Mouse (Mus musculus) CD8-positive naive resting alpha-beta T cell, adult 2 months (primary cell): ENCODE measurements around the gene Gpr153.
A peak's percentile ranks its signal among the peaks of the same experiment; 100 is the strongest.

ENCODE experiments used
- DNase-seq, 2 experiments: peaks; one replicate each; pipeline ENCODE4 v3.0.0; 2022; ENCODE audit warnings: low read depth in 2 of 2, low spot score in 2 of 2

The Gpr153 gene

GRCm38 (mm10) chr4:152287317-152288120 lies 13.5 kb downstream of the Gpr153 start:
- no peak for DNase-seq

GRCm38 (mm10) chr4:152288398-152288945 lies 14.4 kb downstream of the Gpr153 start:
- DNase-seq, result no peak

GRCm38 (mm10) chr4:152290385-152290784 lies 16.4 kb downstream of the Gpr153 start:
- no peak for DNase-seq

- DNase-seq, result no peak
These were observed 17.0 kb downstream of the Gpr153 start for GRCm38 (mm10) chr4:152290991-152291390.

GRCm38 (mm10) chr4:152291562-152291961 lies 17.5 kb downstream of the Gpr153 start, which contains the start of gene Hes3:
Gene Hes3 (minus strand): TSS chr4:152291662.
- DNase-seq, result no peak

- no peak for DNase-seq
These were observed 18.2 kb downstream of the Gpr153 start for GRCm38 (mm10) chr4:152292102-152292765.

- DNase-seq, result no peak
These were observed 20.3 kb downstream of the Gpr153 start for GRCm38 (mm10) chr4:152294188-152294929.

GRCm38 (mm10) chr4:152295916-152296315 lies 21.9 kb downstream of the Gpr153 start:
- no peak for DNase-seq

GRCm38 (mm10) chr4:152296371-152296770 lies 22.3 kb downstream of the Gpr153 start:
- DNase-seq, result no peak

GRCm38 (mm10) chr4:152296874-152297861 lies 23.1 kb downstream of the Gpr153 start, which contains the start of gene Icmt:
Gene Icmt (plus strand): TSS chr4:152297227.
- DNase-seq, result peak; percentile 99

GRCm38 (mm10) chr4:152298836-152299235 lies 24.8 kb downstream of the Gpr153 start:
- DNase-seq, result no peak

- DNase-seq, result no peak
These were observed 26.3 kb downstream of the Gpr153 start for GRCm38 (mm10) chr4:152300375-152300774.

GRCm38 (mm10) chr4:152302012-152302411 lies 28.0 kb downstream of the Gpr153 start:
- DNase-seq, result no peak

GRCm38 (mm10) chr4:152303172-152303571 lies 29.1 kb downstream of the Gpr153 start:
- DNase-seq, result no peak

GRCm38 (mm10) chr4:152304685-152305084 lies 30.7 kb downstream of the Gpr153 start:
- no peak for DNase-seq

- DNase-seq, result no peak
These were observed 32.0 kb downstream of the Gpr153 start for GRCm38 (mm10) chr4:152305991-152306390.

GRCm38 (mm10) chr4:152307542-152307941 lies 33.5 kb downstream of the Gpr153 start:
- DNase-seq, result no peak

- DNase-seq, result no peak
These were observed 38.2 kb downstream of the Gpr153 start for GRCm38 (mm10) chr4:152312186-152312585.

GRCm38 (mm10) chr4:152313211-152313632 lies 39.2 kb downstream of the Gpr153 start:
- no peak for DNase-seq

GRCm38 (mm10) chr4:152313934-152314333 lies 39.9 kb downstream of the Gpr153 start:
- peak in 1 of 2 experiments; percentile 20 for DNase-seq
